Mouse (Mus musculus): ENCODE data around the gene Pde1a. TPM values are rescaled to one million over a fixed set of nuclear protein-coding genes. Genes with fewer than 3 reads are reported as not detected.

The Pde1a gene
- total RNA-seq, 2 experiments from 2014 or later: 99.8 to 104 TPM

DNA sequence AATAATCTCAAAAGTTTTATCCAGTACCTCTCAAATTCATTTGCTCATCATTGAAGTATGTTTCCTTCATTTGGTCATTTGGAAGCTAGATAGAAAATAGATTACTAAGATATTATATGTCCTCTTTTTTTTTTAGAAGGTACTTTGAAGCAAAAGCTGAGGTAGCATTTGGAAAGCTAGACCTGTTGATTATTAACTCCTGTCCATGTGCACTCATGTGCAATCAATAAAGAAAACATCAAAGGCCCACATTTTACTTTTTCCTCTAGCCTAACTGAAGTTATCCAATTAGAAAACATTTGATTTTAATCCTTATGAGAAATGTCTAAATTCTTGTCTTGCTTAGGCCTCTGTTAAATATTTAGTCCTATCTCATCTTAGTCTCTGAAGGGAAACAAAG lies 153.3 kb downstream of the Pde1a start:
- DNase-seq (ENCODE audit: extremely low spot score in 1 of 2, low spot score in 2 of 2): no peak

GRCm38 (mm10) chr2:79972271-79972670 lies 157.0 kb downstream of the Pde1a start:
- no peak for DNase-seq (ENCODE audit: extremely low spot score in 1 of 2, low spot score in 2 of 2)
- intact Hi-C loops (cut with DNase I): no loop called here

More for the DNA sequence above, 153.3 kb downstream of the Pde1a start:
- intact Hi-C loops (cut with DNase I): no loop called here

DNA sequence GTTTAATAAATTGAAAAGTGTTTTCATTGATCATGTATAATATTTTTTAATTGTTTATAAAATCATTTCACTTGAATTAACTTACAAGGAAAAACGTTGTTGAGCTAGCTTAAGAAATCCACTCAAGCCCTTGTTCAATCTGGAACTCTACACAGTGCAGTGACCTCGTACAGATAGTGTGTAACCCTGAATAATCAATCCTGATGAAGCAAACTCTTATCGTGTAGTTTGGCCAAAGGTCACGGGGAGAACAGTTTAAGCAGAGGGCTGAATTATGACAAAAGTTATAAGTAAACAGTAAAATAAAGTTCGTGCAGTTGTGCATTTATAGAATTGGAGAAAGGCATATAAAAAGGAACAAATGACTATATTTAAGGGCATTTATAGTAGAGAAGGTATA lies 159.7 kb downstream of the Pde1a start:
- DNase-seq (ENCODE audit: extremely low spot score in 1 of 2, low spot score in 2 of 2): no peak
- intact Hi-C loops (cut with DNase I): no loop called here

GRCm38 (mm10) chr2:79966681-79967506 lies 162.4 kb downstream of the Pde1a start:
- DNase-seq (ENCODE audit: extremely low spot score in 1 of 2, low spot score in 2 of 2): no peak
- intact Hi-C loops (cut with DNase I): no loop called here

DNA sequence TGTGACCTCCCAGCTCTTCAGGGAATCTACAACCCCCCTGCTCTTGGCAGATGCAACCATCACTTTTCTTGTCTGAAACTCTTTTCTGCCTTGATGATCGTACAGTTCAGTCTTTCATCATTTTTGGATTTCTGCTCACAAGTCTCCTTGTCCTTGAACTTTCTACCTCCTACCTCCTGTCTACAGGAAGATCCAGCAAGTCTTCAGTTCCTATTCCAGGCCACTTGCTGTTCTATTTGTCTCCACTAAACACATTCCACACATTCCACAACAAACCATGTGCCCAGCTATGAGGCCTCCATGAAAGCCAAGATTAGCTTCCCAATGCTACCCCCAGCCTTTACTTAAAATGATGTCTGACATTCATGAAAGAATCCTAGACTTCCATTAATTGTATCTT lies 163.2 kb downstream of the Pde1a start:
- DNase-seq (ENCODE audit: extremely low spot score in 1 of 2, low spot score in 2 of 2): no peak
- intact Hi-C loops (cut with DNase I): no loop called here

GRCm38 (mm10) chr2:79964964-79965363 lies 164.3 kb downstream of the Pde1a start:
- no peak for DNase-seq (ENCODE audit: extremely low spot score in 1 of 2, low spot score in 2 of 2)
- intact Hi-C loops (cut with DNase I): no loop called here

DNA sequence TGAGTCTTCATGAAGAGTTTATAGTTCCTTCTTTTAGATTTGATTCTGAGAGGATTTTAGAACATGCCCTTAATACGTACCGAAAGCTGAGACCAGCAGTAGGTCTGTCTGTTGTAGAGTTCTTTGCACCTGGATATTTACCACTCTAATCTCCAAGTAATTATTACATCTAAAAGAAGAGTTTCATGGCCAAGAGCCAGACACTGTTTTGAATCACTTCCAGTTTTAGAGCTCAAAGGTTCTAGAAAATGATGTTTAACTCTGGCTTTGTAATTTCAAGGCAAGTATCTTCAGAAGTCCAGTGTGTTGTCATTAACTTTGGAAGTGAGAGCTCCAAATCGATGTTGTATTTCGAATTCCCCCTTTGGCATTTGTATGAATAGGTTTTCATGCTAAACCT lies 167.8 kb downstream of the Pde1a start:
- DNase-seq (ENCODE audit: extremely low spot score in 1 of 2, low spot score in 2 of 2): no peak
- intact Hi-C loops (cut with DNase I): no loop called here

DNA sequence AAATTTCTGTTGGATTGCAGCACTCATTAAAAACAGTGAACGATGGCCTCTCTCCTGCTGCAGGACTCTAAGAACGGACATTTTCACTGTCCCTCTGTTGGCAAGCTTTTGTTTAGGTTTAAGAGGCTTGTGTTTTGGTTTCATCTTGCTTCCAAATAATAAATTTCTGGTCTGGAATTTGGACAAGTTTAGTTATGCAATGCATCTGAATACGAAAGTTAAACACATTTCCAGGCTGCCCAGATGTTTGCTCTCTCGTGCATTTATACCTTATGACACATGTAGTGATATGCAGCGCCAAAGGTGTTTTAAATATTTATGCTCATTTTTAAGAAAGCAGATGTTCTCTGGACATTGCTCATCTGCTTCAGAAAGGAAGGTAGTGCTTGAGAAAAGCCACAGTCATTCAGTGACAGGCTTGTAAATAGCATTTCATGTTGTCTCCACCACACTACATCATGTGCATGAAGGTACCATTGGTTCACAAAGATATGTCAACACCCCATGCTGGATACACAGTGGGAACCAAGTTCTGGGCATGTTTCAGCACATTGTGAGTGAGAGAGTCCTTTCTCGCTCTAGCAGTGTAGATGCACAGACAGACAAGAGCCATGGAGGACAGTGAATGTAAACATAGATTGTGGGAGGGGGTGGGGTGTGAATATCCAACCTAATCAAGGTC lies 171.5 kb downstream of the Pde1a start:
- intact Hi-C loops (cut with DNase I): no loop called here
- DNase-seq (ENCODE audit: extremely low spot score in 1 of 2, low spot score in 2 of 2): no peak

- intact Hi-C loops (cut with DNase I): no loop called here
- no peak for DNase-seq (ENCODE audit: extremely low spot score in 1 of 2, low spot score in 2 of 2)
These were observed 183.2 kb downstream of the Pde1a start for GRCm38 (mm10) chr2:79945898-79946675.

DNA sequence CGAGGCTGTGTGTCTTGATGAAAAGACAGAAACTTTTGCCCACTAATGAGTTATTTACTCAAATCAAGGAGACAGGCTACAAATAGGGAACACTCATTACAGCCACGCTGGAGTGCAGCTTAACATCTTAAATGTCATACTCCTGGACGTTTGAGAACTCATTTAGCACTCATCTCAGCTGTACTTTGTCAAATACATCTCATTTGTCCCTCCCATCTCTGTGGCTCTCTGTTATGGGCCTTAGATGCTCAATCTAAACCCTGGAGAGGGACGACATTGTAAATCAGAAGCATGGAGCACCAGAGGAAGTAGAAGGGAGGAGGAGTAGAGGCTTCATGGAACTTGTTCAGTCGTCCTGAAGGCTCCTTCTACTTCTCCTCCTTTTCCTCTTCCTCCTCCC lies 194.6 kb downstream of the Pde1a start:
- intact Hi-C loops (cut with DNase I): no loop called here
- no peak for DNase-seq (ENCODE audit: extremely low spot score in 1 of 2, low spot score in 2 of 2)

- DNase-seq (ENCODE audit: extremely low spot score in 1 of 2, low spot score in 2 of 2): no peak
- intact Hi-C loops (cut with DNase I): no loop called here
These were observed 206.9 kb downstream of the Pde1a start for GRCm38 (mm10) chr2:79922356-79922755.

GRCm38 (mm10) chr2:79921375-79921774 lies 207.9 kb downstream of the Pde1a start:
- no peak for DNase-seq (ENCODE audit: extremely low spot score in 1 of 2, low spot score in 2 of 2)
- intact Hi-C loops (cut with DNase I): no loop called here

DNA sequence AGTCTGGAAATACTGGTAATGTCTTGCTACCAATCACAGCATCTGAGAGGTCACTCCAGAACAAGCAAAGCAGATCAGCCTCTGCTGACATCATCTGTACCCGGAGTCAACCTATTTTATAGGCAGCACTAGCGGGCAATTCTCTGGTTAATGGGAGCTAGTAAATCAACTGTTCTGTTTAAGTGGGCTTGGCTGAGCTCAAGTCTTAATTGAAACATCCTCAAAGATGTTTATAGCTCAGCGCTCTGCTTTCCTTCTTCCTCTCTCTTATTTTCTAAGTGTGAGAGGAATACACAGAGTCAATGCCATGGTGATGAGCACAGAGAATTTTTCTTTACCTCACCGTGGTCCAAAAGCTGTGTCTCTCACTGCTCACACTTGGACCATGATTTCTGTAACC lies 208.8 kb downstream of the Pde1a start:
- intact Hi-C loops (cut with DNase I): no loop called here
- DNase-seq (ENCODE audit: extremely low spot score in 1 of 2, low spot score in 2 of 2): no peak

- intact Hi-C loops (cut with DNase I): no loop called here
- DNase-seq (ENCODE audit: extremely low spot score in 1 of 2, low spot score in 2 of 2): no peak
These were observed 227.3 kb downstream of the Pde1a start for GRCm38 (mm10) chr2:79901841-79902510.

DNA sequence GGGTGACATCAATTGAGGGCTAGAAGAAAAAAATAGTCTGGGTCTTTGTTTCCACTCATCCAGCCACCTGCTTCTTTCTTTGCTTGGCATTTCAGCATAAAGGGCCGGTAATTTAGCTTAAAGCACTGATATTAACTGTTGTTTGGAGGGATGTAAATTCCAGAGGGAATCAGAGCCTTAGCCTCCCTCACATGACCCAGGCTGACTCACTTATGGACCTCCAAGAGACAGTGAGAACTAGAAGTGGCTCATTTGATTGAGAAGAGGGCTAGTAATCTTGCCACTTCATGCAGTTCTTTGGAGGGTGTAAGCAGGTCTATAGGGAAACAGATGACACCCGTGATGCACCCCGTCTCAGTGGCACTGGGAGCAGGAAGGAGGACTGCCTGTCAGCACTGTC lies 230.7 kb downstream of the Pde1a start:
- intact Hi-C loops (cut with DNase I): no loop called here
- no peak for DNase-seq (ENCODE audit: extremely low spot score in 1 of 2, low spot score in 2 of 2)

DNA sequence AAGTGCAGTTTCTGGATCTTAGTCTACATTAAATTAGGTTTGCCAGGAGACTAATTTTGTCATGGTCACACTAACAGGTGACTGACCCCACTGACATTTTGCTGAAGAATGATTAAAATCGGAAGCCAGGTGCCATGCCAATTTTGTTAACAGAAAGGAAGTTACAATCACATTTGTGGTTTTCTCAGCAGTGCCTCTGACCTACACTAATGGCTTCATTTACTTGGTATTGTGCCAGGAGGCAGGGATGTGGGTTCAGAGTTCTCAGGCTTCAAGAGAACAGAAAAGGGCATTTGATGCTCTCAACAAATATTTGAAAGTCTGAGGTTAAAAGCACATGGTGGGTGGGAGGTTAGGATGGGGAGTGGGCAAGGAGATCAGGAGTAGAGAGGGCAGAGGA lies 236.4 kb downstream of the Pde1a start:
- intact Hi-C loops (cut with DNase I): no loop called here
- DNase-seq (ENCODE audit: extremely low spot score in 1 of 2, low spot score in 2 of 2): no peak

DNA sequence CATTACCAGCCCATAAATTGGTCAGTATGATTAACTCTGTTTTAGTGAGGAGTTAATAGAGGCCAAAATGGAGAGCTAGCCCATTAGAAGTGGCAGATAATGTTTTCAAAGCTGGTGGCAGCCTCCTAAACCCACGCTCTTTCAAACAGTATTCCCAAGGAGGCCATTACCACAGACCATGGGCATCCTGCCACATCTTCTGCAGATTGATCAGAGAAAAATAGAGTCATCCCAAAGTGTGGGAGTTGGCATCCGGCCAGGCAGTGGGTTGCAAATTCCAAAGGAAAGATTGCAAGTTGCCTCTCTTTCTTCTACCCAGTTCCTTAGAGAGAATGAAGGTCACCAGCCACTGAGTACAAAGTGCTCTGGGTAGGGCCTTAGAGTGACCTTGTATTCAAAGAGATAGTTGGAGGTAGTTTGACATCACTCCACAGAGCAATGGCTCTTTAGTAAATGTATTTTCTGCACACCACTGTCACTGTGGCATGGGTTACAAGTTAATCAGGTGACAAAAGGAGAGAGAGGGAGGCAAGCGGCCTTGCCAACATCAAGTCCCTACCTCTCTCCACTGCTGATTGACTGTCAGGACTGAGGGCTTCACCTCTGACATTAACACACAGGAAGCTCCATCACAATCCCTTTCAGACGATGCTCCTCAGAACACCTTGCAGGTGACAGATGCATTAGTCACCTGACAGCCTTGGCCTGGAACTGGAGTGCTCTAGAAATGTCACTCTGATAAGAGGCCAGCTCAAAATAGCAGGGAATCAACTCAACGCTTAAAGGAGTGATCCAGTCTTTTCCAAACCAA lies 237.3 kb downstream of the Pde1a start:
- peak; percentile 36 to 70 for DNase-seq (ENCODE audit: extremely low spot score in 1 of 2, low spot score in 2 of 2)
- intact Hi-C loops (cut with DNase I): no loop called here

GRCm38 (mm10) chr2:79890726-79891125 lies 238.5 kb downstream of the Pde1a start:
- DNase-seq (ENCODE audit: extremely low spot score in 1 of 2, low spot score in 2 of 2): no peak
- intact Hi-C loops (cut with DNase I): no loop called here

All from left cerebral cortex, postnatal 10 days (tissue).